Mouse (Mus musculus) retina, adult 2 months (tissue): Measurements from ENCODE around the gene Arcn1.

ENCODE experiments used
- DNase-seq: peaks from one replicate; pipeline ENCODE4 v3.0.0-alpha.2; 2012; ENCODE audit warnings: low read depth, low spot score

Arcn1 gene

DNA sequence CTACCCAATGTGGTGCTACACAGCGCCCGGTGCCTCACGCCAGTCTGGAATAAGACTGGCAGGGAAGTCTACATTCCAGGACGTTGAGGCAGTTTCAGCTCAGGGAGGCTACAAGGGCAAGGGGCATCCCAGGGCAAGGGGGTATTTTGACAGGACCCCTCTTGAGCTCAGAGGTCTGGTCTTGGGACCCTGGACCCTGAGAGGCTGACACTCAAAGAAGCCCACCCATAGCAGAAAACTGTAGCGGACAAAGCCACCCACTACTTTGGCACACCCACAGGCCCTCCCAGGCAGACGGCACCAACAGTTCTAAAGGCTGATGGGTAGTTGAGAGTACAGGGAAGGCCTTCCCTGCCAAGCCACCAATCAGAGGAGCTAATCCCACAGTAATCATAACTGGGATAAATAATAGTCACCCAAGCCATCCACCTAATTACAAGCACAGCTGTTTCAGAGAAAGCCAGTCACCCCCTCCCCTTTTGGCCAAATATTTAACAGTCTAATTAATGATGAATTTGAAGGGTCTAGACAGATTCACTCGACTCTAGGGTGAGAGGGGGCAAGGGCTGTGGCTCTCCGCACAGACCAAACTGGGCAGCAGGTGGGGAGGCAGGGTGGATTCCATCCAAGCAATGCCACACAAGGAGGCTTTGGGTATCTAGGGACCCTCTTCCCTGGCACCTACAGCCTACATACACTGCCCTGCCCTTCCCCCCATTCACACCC is 47.9 kb downstream of the Arcn1 start:
- DNase-seq: no peak

DNA sequence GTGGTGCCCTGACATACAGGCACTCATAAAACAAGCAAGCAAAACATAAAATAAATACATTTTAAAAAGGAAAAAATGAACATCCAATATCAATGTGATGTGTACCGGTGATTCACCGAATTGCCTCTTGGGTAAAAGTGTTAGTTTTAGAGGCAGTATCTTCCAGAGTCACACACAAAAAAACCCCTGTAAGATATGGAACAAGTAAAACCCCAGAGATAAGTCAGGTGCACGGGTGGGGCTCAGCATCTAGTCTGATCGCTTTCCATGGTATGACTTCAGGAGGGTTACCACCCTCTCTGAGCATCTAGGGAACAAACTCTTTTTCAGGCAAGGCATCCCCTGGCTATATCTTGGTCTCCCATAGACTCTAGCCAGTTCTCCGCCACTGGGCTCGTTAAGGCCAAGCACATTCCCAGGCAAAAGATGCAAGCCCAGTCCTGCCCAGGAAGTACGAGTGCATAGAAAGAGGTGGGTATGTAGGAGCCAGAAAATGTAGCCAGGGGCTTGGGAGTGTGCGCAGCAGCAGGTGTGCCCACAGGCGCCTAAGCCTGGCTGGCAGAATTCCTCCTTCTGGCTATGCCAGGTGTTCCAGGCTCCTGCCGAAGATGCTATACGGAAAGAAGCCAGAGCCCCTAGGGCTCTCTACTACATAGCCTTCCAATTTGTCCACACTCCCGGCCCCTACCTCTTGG is 48.6 kb downstream of the Arcn1 start:
- DNase-seq: no peak

DNA sequence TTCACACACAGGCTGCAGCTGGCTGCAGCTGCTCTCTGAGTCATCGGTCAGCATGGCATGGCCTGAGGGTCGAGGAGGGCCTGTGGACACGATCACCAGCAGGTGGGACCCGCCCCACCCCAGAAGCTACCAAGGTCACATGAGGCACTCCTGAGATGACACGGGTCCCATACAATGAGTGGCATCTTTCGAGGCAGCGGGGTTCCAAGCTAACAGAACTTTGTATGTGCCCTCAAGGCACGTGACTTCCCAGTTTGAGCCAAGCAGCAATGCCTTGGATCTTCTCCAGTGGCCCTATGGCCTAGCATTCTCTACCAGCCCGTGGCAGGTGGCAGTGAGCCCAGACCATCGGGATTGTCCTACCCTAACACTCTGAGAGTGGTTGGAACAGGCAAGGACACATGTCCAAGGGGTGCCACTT is 49.8 kb downstream of the Arcn1 start:
- DNase-seq: no peak

DNA sequence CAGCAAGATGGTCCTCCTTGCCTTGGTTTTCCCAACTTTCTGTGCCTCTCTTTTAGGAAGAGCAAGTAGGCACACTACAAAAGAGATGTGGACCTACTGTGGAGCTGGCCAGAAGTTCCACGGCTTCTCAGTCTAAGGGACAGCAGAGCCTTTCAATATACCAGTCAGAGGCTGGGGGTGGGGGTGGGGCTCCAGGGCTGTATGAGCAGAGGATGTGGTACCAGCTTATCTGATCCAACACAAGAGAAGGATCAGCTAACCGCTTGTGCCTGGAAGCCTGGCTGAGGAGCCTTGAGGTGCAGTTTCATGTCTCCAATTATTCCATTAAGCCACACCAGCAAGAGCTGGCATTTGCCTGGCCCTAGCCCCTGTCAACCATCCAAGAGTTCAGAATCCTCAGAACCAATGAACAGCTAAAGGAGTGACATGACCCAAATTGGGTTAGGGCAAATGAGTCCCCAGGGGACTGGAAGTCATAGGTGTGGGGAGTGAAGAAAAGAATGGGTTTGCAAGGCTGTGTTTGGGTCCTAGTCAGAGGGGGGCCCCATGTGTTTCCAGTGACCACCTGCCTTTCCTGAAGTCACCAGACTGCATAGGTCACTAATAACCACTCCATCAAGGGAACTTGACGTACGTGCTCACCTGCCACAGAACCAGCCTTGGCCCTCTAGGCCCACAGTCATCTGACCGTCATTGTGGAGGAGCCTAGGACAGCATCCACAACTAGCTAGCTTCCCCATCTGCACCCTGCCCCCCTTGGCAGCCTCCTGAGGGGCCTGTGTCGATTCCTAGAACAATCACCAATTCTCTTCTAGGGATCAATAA is 50.4 kb downstream of the Arcn1 start:
- no peak for DNase-seq

DNA sequence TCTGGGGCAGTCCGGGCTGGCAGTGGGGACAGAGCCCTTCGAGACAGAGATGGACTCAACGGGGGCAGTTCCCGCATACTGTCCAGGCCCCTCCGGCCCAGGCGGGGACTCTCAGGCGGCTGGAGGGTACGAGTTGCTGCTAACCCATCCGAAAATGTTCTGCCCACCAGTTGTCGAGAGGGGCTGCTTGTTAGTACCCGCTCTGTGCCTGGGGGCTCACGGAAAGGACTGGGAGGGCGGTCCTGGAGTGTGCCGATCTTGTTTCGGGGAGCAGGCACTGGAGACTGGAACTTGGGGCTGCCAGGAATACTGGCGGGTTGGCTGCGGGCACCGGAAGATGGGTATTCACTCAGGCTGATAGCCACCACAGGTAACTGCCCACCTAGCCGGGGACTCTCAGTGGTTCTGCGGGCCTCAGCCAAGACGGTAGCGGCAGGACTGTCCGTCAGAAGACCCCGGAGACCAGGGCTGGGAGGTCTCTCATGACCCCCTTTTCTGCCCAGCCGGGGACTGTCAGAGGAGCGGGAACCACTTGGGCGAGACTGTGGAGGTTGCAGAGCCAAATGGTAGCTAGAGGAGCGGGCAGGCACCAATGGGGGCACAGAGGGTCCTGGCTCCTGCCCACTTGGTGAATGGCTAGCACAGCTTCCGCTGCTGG is 51.8 kb downstream of the Arcn1 start:
- DNase-seq: no peak

DNA sequence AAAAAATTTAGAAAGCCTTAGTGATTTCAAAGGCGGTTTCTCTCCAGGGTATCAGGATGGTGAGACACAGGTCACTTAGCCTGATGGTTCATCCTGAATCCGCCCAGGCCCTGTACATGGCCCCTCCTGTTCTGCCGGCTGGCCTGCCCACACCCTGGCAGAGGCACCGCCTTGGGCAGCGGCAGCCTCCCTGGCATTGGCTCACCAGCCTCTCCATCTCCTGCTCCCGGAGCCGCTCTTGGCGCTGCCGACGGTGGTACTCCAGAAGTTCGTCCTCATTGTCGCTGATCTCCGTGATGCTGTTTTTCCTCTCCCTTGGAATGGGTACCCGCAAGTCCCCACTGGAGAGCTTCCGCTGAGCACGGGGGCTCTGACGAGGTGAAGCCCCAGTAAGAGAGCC is 52.5 kb downstream of the Arcn1 start:
- DNase-seq: no peak

DNA sequence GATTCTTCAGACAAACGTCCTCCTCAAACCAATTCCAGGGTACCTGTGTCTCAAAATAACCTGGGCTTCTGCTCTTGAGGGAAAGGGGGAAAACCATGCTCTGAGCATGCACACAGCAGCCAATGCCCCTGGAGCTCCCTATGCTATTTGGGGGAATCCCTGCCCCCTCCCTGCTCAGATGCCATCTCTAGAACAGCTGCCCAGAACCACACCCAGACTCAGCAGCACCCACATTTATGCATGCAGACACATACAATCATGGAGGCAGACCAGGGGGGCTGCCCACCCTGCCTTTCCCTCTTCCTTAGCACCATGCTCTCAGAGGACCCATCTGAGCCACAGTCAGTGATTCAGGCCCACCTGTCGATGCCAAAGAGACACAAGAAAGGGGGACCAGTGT is 54.1 kb downstream of the Arcn1 start:
- DNase-seq: no peak

DNA sequence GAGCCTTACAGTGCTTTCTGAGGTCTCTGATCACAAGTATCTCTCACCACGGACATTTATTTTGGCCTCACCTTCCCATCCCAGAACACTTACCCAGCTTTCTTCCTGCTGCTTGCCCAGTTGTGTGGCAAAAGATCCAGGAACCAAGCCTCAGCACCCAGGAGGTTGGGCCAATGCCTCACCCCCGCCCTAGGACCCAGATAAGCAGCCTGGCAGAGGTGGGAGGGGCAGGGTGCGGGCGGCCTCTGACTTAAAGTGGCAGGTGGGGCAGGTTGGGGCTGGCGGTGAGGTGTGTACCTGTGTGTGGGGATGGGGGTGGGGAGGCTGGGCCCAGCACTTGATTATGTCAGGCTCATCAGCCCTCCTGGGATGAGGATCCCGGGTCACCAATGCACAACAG is 54.6 kb downstream of the Arcn1 start:
- no peak for DNase-seq

DNA sequence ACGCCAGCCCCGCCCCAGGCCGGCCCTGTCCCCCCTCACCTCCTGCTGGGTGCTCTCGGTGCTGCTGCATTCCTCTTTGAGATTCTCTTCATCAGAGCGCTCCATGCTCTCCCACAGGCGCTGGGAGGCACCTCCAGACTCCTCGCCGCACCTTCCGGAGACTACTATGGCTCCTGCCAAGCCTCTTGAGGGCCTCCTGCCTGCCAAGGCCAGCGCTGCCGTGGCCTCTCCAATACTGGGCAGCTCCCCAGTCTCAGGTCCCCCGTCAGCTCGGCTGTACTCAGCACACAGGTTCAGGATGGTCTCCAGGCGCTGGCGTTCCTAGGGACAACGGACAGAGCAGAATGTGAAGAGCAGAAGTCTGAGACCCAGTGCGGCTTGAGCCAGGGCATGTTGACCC is 56.0 kb downstream of the Arcn1 start:
- no peak for DNase-seq

DNA sequence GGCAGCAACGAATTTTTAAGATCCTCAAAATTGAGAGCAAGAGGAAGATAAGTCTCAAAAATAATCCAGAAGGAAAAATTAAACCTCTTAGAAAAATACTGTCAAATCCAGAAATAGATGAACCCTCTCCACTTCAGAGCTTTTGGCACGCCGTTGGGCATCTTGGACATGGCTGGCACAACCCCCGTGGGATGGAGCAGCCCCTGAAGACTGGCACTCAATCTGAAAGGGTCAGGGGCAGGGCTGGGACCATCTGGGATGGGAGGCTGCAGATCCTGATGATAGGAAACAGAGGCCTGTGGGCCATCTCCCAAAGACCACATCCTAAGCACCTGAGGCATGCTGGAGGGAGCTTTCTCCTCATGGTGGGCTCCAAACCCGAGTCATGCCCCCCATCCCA is 57.4 kb downstream of the Arcn1 start:
- DNase-seq: no peak

DNA sequence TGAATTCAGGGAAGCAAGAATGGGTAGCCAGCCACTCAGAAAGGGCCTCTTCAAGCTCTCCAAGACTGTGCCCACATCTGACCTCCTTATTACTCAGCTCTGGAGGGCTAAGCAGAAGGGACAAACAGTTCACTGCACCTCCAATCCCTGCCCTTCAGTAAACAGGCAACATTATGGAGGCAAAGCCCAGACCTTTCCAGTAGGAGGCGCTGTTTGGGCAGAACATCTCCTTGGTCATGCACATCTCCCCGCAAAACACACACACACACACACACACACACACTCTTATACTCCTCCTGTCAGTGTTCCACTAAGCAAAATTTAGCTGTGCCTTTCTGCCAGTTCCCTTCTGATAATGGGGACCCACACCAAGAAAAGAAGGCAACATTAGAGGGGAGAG is 58.0 kb downstream of the Arcn1 start:
- DNase-seq: no peak

DNA sequence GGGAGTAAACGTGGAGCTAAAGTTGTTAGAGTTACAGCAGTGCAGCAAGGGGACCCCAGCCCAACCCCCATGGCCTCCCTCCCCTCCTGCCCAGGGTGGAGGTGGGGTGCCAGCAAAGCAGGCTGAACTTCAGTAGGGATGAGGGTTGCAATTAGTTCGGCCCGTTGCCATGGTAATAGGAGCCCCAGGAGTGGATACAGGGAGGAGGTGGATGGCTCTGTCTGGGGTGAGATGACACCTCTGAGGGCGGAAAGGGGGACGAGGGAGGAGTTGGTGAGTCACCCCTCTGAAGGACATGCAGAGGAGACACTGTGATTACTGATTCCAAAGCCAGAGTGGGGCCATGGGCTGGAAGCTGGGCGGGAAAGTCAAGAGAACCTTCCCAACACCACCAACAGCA is 58.7 kb downstream of the Arcn1 start:
- no peak for DNase-seq

DNA sequence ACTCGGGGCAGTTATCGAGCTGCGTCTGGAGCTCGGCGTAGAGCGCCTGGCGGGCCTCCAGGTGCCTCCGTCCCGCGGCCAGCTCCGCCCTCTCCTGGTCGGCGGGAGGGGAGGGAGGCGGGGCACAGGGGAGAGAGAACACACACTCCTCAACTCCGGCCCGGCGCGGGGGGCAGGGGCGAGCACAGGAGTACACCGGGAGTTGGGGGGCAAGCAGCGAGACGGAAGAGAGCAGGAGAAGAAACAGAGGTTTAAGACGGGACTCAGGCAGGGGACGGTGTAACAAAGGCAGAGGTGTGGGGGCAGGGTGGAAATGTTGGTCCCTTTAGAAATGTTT is 59.2 kb downstream of the Arcn1 start:
- DNase-seq: no peak

DNA sequence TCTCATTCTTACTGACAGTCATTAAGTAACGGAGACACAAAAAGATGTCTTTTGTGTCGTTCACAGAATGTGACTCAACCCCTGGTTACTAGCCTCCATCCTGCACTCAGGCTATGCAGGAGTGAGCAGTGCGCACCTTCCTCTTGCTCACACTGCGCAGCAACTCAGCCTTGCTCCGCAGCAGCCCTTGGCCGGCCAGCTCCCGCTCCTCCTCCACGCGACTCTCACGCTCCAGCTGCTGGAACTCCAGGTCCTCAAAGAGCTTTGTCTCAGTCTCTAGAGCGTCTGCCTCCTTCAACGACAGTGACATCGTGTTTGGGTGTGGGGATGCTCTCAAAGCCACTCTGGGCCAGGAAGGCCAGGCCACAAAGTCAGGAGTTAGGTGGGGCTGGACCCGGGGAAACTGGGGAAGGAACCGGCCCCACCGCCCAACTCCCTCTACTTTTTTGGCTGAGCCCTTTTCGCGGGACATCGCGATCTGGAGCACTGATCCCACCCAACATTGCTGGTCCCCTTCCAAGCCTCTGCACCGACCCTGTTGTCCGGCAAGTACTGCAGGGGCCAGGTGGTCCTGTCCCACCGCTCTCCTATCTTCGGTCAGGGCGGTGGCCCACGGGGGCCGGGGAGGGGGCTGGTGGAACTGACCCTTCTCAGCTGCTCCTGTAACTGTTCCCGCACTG is 59.8 kb downstream of the Arcn1 start:
- DNase-seq: no peak

DNA sequence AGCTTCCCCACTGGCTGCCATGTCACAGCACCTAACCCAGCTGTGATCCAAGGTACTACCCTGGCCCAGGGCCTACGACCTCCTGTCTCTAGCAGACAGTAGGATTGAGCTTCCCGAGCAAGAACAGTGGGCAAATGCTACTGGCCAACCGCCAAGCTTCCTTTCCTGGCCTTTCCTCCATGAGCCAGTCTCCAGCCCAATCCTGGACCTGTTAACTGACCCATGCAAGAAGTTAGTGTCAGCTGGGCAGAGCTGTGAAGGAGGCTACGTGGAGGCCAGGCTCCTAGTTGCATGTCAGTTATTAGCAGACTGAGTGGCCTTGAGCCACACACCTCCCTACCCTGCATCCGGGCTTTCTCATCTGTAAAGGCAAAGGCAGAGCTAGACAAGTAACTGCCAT is 67.9 kb downstream of the Arcn1 start:
- DNase-seq: no peak

DNA sequence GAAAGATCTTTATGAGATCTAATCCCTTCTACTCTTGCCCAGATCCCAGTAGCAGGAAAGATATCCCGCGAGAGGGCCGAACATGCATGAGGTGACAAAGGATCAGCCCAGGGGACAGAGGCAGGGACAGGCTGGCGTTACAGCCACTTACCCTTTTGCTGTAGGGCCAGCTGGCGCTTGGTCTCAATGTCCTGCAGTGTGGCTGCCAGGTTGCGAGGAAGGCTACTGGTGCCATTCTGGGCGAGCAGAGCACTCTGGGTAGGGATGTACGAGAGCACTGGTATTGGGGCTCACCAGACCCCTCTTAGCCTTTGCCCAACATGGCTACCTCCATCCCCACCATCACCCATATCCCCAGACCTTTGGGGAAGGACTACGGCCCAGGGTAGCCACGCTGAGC is 68.4 kb downstream of the Arcn1 start:
- no peak for DNase-seq

DNA sequence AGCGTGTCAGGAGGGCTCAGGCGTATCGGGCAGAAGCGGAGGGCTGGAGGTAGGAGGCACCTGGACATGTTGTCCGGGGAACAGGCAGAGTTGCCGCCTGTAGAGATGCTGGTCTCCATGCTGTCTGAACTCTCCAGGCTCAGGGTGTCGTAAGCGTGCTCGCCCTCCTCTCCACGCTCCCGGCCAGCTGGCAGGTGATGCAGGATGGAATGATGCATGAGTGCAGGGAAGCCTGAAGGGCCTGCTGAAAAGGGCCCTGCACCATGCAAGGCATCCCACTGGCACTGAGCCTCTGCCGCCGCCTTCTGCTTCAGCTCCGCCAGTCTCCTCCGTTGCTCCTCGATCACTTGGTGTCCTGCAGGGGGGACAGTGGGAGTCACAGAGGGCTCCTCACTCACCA is 69.8 kb downstream of the Arcn1 start:
- no peak for DNase-seq

DNA sequence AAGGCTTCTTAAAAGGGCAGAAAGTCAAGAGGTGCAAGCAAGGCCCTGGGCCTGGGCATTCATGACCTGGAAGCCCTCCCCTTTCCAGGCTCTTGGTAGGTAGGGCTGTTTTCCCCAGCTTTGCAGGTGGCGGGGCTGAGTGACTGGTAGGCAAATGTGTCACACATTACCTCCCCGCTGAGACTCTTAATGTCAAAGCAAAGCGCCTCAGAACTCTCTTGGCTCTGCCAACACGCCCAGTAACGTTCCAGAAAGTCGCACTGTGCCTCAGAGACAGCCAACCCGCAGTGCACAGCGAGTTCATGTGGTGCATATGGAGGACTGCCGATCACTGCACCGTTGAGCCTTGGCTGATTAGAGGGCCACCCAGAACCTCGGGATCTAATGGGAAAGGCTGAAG is 74.6 kb downstream of the Arcn1 start:
- no peak for DNase-seq

DNA sequence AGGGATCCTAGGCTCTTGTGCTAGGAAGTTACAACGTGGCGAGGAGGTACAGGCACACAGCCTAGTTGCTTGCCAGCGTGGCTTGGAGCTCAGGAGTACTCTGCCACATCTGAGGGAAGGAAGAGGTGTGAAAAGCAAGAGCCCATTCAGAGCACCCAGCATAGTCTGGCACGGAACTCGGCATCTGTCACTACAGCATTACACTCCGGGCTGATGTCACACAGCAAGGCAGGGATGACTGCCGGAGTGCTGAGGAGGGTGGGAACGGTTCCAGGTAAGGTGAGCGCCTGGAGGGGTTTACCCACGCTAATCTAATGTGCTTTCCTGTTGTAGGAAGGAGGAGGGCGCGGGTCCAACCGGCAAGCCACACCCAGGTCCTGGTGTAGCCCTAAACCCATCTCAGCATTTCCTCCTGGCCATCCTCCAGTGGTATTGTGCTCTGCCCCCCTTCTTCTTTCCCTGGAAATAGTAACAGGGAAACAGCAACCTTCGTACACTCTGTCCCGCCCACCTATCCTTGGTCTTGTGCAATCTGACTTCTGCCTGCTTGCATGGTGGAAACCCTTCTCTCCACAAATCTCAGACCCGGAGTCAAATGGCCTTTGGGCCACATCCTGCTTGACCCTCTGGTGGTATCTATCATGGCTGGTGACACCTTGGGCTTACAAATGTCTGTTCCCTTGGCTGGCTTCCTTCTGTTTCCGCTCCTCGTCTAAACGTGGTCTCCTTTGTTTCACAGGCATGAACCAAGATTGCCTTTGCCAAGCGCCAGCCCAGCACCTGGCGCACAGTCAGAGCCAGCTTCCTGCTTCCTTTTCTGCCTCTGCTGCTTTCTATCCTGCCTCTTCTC is 75.7 kb downstream of the Arcn1 start:
- DNase-seq: no peak
